Mouse (Mus musculus): ENCODE measurements at regions not wholly inside any gene's neighbourhood (a gene's known extent, or its start where the extent isn't known, plus 50 kb on each side); places are given as distances from the start of the nearest gene placed in this dataset.

DNA sequence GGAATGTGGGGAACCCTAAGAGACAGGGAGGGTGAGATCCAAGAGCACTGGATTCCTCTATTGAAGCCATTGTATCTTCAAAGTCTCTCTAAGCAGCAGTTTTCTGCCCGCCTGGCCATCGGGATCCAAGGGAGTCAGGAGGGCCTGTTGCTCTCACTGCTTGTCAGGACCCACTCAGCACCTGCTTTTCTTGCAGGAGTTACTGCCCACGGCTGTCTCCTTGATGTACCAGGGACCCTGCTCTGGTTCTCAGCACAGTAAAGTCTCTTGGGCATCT is 224.2 kb downstream of the Cdc5l start:
- Histone ChIP-seq H3K36me3 (ENCODE audit: control insufficient read depth, insufficient read depth, low read length) (no peaks in the 10 kb centered on the region), H3K79me2 (ENCODE audit: control insufficient read depth, insufficient read depth, low read length) (no peaks in the 10 kb centered on the region), H3K9ac (ENCODE audit: low read depth, low read length) (no peak overlapping the region), H3K27ac (replicated peaks; ENCODE audit: insufficient read depth, low read depth, low read length) (no peak overlapping the region), H3K4me3 (ENCODE audit: insufficient read depth, low read depth, low read length) (no peak overlapping the region), H3K27me3 (ENCODE audit: control insufficient read depth, insufficient read depth, low read length) (peaks cover 4% of the 10 kb centered on the region; the same call in 1 of the 2 replicates), H3K4me1 (ENCODE audit: control insufficient read depth, insufficient read depth, low read length) (no peaks in the 10 kb centered on the region)
- 83% methylated on average over 3 of the region's 3 CpGs for WGBS
- TF ChIP-seq CTCF (IDR thresholded peaks at IDR 0.05; ENCODE audit: low read depth, low read length) (no peak), POLR2A (IDR thresholded peaks at IDR 0.05; ENCODE audit: extremely low read depth, insufficient read depth, low read length) (no peak)
- DNase-seq (ENCODE audit: extremely low read depth, low read depth, low spot score), result no peak

DNA sequence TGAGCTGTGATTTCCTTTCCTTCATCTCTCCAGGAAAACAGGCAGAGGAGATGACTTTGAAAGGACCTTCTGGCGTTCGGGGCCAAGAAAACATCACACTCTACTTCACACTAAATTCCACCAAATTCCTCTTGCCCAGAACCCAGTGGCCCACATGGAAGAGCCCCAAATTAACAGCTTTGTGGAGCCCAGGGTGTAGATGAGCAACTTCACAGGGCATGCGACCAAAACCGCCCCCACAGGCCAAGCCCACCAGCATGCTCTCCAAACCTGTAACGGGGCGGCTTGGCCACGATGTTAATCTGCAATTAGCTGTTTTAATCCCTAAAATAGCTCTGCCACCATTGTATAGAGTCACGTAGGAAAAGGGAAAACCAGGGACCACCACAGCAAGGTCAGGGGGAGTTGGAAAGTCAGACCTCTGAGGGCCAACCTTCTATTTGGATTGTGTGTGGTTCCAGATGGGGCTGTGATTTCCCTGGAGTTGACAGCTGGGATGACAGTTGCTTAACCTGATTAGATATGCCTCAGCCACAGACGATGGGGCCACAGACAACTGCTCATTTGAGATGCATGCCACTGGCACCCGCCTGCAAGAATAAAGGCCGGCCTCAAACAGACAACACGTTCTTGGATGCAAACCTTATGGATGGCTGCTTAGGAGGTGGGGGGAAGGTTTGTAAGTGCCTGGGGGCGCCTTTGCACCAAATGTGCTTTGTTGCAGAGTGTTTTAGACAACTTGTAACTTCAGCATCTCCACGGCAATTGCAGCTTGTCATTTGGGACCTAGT is 224.7 kb downstream of the Cdc5l start:
- no peak overlapping the region for H3K4me3 ChIP-seq (ENCODE audit: insufficient read depth, low read depth, low read length)
- no peak overlapping the region for H3K27ac ChIP-seq (replicated peaks; ENCODE audit: insufficient read depth, low read depth, low read length)
- no peak for DNase-seq (ENCODE audit: extremely low read depth, low read depth, low spot score)
- no peaks in the 10 kb centered on the region for H3K79me2 ChIP-seq (ENCODE audit: control insufficient read depth, insufficient read depth, low read length)
- H3K4me1 ChIP-seq (ENCODE audit: control insufficient read depth, insufficient read depth, low read length), result no peaks in the 10 kb centered on the region
- no peaks in the 10 kb centered on the region for H3K36me3 ChIP-seq (ENCODE audit: control insufficient read depth, insufficient read depth, low read length)
- WGBS, result 68% methylated on average over 14 of the region's 14 CpGs
- peaks cover 4% of the 10 kb centered on the region; the same call in 1 of the 2 replicates for H3K27me3 ChIP-seq (ENCODE audit: control insufficient read depth, insufficient read depth, low read length)
- TF ChIP-seq CTCF (IDR thresholded peaks at IDR 0.05; ENCODE audit: low read depth, low read length), result no peak
- TF ChIP-seq POLR2A (IDR thresholded peaks at IDR 0.05; ENCODE audit: extremely low read depth, insufficient read depth, low read length), result no peak
- H3K9ac ChIP-seq (ENCODE audit: low read depth, low read length), result no peak overlapping the region

DNA sequence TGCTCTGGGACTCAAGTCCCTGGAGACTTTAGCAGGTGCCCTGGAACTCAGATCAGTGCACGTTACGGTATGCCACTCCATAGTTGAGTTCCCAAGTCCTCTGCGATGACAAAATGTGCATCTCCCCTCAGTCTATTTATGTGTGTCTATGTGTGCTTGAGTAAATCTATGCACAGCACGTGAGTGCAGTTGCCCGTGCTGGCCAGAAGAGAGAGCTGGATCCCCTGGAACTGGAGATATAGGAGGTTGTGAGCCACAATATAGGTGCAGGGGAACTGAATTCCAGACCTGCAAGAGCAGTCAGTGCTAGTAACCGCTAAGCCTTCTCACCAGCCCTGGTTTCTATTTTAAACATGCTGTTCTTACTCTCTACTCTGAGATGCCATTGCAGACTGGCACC is 237.8 kb downstream of the Cdc5l start:
- DNase-seq (ENCODE audit: extremely low read depth, low read depth, low spot score), result no peak
- Histone ChIP-seq H3K36me3 (ENCODE audit: control insufficient read depth, insufficient read depth, low read length) (no peaks in the 10 kb centered on the region), H3K27me3 (ENCODE audit: control insufficient read depth, insufficient read depth, low read length) (no peaks in the 10 kb centered on the region), H3K79me2 (ENCODE audit: control insufficient read depth, insufficient read depth, low read length) (no peaks in the 10 kb centered on the region), H3K9ac (ENCODE audit: low read depth, low read length) (no peak overlapping the region), H3K4me3 (ENCODE audit: insufficient read depth, low read depth, low read length) (no peak overlapping the region), H3K4me1 (ENCODE audit: control insufficient read depth, insufficient read depth, low read length) (no peaks in the 10 kb centered on the region), H3K27ac (replicated peaks; ENCODE audit: insufficient read depth, low read depth, low read length) (no peak overlapping the region)
- TF ChIP-seq CTCF (IDR thresholded peaks at IDR 0.05; ENCODE audit: low read depth, low read length) (no peak), POLR2A (IDR thresholded peaks at IDR 0.05; ENCODE audit: extremely low read depth, insufficient read depth, low read length) (no peak)
- WGBS, result 93% methylated on average over 6 of the region's 6 CpGs

DNA sequence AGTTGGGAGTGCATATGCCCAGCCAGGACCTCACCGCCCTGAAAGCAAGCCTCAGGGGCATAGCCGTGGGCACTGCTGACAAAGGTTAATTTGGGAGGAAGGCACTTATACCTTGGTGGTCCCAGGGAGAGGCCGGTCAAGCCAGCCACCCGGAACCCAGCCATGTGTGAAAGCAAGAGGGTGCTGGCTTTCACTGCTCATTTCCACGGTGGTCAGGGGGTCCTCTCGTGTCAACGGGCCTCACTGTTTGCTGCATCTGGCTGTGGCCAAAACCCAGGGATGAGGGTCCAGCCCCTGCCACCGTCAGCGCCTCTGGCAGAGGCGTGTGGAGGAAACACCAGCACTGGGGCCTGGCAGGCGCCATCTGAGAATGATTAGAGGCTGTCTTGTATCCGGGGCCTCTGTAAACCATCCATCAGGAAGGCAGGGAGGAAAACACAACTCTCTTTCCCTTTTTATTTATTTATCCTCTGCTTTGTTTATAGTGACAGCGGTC is 238.7 kb downstream of the Cdc5l start:
- Histone ChIP-seq H3K9ac (ENCODE audit: low read depth, low read length) (no peak overlapping the region), H3K27ac (replicated peaks; ENCODE audit: insufficient read depth, low read depth, low read length) (no peak overlapping the region), H3K27me3 (ENCODE audit: control insufficient read depth, insufficient read depth, low read length) (no peaks in the 10 kb centered on the region), H3K4me1 (ENCODE audit: control insufficient read depth, insufficient read depth, low read length) (no peaks in the 10 kb centered on the region), H3K36me3 (ENCODE audit: control insufficient read depth, insufficient read depth, low read length) (no peaks in the 10 kb centered on the region), H3K79me2 (ENCODE audit: control insufficient read depth, insufficient read depth, low read length) (no peaks in the 10 kb centered on the region), H3K4me3 (ENCODE audit: insufficient read depth, low read depth, low read length) (no peak overlapping the region)
- WGBS, result 65% methylated on average over 13 of the region's 13 CpGs
- no peak for DNase-seq (ENCODE audit: extremely low read depth, low read depth, low spot score)
- no peak for TF ChIP-seq POLR2A (IDR thresholded peaks at IDR 0.05; ENCODE audit: extremely low read depth, insufficient read depth, low read length)
- TF ChIP-seq CTCF (IDR thresholded peaks at IDR 0.05; ENCODE audit: low read depth, low read length), result no peak

DNA sequence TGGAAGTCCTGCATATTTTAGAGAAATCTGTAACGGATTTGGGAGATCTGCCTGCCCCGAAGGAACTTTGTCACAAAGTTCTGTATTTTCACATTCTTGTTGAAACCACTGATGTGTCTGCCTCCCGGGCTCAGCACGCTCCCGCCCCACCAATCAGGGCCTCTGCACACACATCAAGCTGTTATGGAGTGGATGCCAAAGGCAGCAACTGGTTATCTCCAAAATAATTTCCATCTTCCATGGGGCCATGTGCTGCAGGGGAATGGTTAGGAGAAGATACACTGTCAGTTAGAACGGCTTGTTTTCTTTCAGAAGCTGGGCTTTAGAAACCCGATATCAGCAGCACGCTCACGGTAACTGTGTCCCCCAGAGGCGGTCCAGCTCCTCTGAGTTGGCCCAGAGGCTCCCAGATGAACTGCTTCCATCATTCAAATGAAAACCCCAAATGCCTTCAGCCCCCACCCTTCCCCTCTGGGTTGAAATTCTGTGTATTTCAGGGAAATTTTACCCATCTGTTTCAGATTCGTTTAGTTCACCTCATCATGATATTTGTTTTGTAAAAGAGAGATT is 240.0 kb downstream of the Cdc5l start:
- Histone ChIP-seq H3K79me2 (ENCODE audit: control insufficient read depth, insufficient read depth, low read length) (no peaks in the 10 kb centered on the region), H3K4me1 (ENCODE audit: control insufficient read depth, insufficient read depth, low read length) (no peaks in the 10 kb centered on the region), H3K27me3 (ENCODE audit: control insufficient read depth, insufficient read depth, low read length) (no peaks in the 10 kb centered on the region), H3K27ac (replicated peaks; ENCODE audit: insufficient read depth, low read depth, low read length) (no peak overlapping the region), H3K36me3 (ENCODE audit: control insufficient read depth, insufficient read depth, low read length) (no peaks in the 10 kb centered on the region), H3K9ac (ENCODE audit: low read depth, low read length) (no peak overlapping the region), H3K4me3 (ENCODE audit: insufficient read depth, low read depth, low read length) (no peak overlapping the region)
- no peak for TF ChIP-seq POLR2A (IDR thresholded peaks at IDR 0.05; ENCODE audit: extremely low read depth, insufficient read depth, low read length)
- TF ChIP-seq CTCF (IDR thresholded peaks at IDR 0.05; ENCODE audit: low read depth, low read length), result no peak
- DNase-seq (ENCODE audit: extremely low read depth, low read depth, low spot score), result no peak
- WGBS, result 57% methylated on average over 11 of the region's 11 CpGs

DNA sequence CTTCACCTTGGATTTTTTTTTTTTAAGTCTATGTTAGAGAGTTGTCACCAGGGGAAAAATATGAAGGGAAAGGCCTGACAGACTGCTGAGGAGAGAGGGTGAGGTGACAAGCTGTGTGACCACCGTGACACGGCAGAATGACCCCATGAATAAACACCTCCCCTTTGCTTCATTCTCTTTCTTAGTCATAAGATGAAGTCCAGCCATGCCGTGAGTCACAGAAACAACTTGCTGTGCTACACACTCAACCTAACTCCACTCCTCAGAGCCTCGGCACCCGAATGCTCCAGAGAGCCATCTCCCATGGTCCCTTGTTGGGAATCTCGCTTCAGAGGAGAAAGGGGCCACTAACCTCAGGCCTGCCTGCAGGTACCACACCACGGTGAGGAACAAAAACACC is 246.1 kb downstream of the Cdc5l start:
- no peak for TF ChIP-seq CTCF (IDR thresholded peaks at IDR 0.05; ENCODE audit: low read depth, low read length)
- no peak for TF ChIP-seq POLR2A (IDR thresholded peaks at IDR 0.05; ENCODE audit: extremely low read depth, insufficient read depth, low read length)
- H3K4me1 ChIP-seq (ENCODE audit: control insufficient read depth, insufficient read depth, low read length), result no peaks in the 10 kb centered on the region
- H3K36me3 ChIP-seq (ENCODE audit: control insufficient read depth, insufficient read depth, low read length), result no peaks in the 10 kb centered on the region
- no peak overlapping the region for H3K27ac ChIP-seq (replicated peaks; ENCODE audit: insufficient read depth, low read depth, low read length)
- H3K27me3 ChIP-seq (ENCODE audit: control insufficient read depth, insufficient read depth, low read length), result no peaks in the 10 kb centered on the region
- no peak overlapping the region for H3K4me3 ChIP-seq (ENCODE audit: insufficient read depth, low read depth, low read length)
- DNase-seq (ENCODE audit: extremely low read depth, low read depth, low spot score), result no peak
- no peak overlapping the region for H3K9ac ChIP-seq (ENCODE audit: low read depth, low read length)
- H3K79me2 ChIP-seq (ENCODE audit: control insufficient read depth, insufficient read depth, low read length), result no peaks in the 10 kb centered on the region
- 87% methylated on average over 7 of the region's 7 CpGs for WGBS
